Mouse (Mus musculus) lung, postnatal 0 days (tissue): ENCODE data around the gene Dgkz. TPM values are rescaled to one million over a fixed set of nuclear protein-coding genes. Genes with fewer than 3 reads are reported as not detected.

ENCODE experiments used
- ATAC-seq: fragments of 200-750 bp; cut with Nextera tagmentation; 2 replicates; pipeline ENCODE4 v1.8.0; 2017; ENCODE audit warnings: moderate library complexity
- DNase-seq: peaks from one replicate; pipeline ENCODE4 v3.0.0-alpha.2; 2016; ENCODE audit warnings: low spot score
- H3K27ac ChIP-seq: fragments of 300-500 bp; sonication (generic); 2 replicates; pipeline ENCODE4 v1.5.1; 2014; ENCODE audit warnings: antibody characterized with exemption, mild to moderate bottlenecking, low read length, mixed read lengths
- H3K27me3 ChIP-seq: fragments of 300-500 bp; sonication (generic); replicated peaks from 2 replicates; pipeline ENCODE4 v1.6.1; 2014; ENCODE audit warnings: low read length, mixed read lengths; ENCODE audit not compliant: insufficient read depth
- H3K36me3 ChIP-seq: fragments of 300-500 bp; sonication (generic); 2 replicates; pipeline ENCODE4 v1.6.1; 2014; ENCODE audit warnings: low read length, mixed read lengths; ENCODE audit not compliant: insufficient read depth
- H3K4me1 ChIP-seq: fragments of 300-500 bp; sonication (generic); 2 replicates; pipeline ENCODE4 v1.6.1; 2014; ENCODE audit warnings: antibody characterized with exemption, low read depth, low read length, mixed read lengths; ENCODE audit not compliant: insufficient read depth
- H3K4me2 ChIP-seq: fragments of 300-500 bp; sonication (generic); replicated peaks from 2 replicates; pipeline ENCODE4 v1.6.1; 2014; ENCODE audit warnings: low read depth, mild to moderate bottlenecking, low read length, moderate library complexity, mixed read lengths
- H3K4me3 ChIP-seq: fragments of 300-500 bp; sonication (generic); 2 replicates; pipeline ENCODE4 v1.5.1; 2014; ENCODE audit warnings: low read depth, low read length
- H3K9ac ChIP-seq: fragments of 300-500 bp; sonication (generic); replicated peaks from 2 replicates; pipeline ENCODE4 v1.6.1; 2014; ENCODE audit warnings: low read depth, mild to moderate bottlenecking
- H3K9me3 ChIP-seq: fragments of 300-500 bp; sonication (generic); 2 replicates; pipeline ENCODE4 v1.6.1; 2016; ENCODE audit warnings: low read length, mixed read lengths
- CTCF ChIP-seq: IDR thresholded peaks from 2 replicates; pipeline ENCODE4 v1.5.1; 2016; ENCODE audit warnings: antibody characterized with exemption, mild to moderate bottlenecking
- EP300 ChIP-seq: IDR thresholded peaks from 2 replicates; pipeline ENCODE4 v1.6.1; 2016; ENCODE audit warnings: antibody characterized with exemption, mild to moderate bottlenecking, control low read depth
- WGBS: fragments of 180-500 bp; shearing (Covaris S2); extraction: QIAGEN DNeasy Blood & Tissue Kit; methylation state at CpG from one replicate; pipeline ENCODE4 v1.1.7; 2014; 5-methylcytosine and 5-hydroxymethylcytosine counted together
- polyA plus RNA-seq: library from polyadenylated mRNA; unstranded; fragments of >200 nt; fragmentation: Nextera tagmentation; extraction: Ambion mirVana; gene quantifications from 2 replicates; pipeline ENCODE4 v1.2.1, GENCODE M21; 2015

Gene Dgkz
- polyA plus RNA-seq, 1 experiment from 2014 or later = 50.7 TPM

DNA sequence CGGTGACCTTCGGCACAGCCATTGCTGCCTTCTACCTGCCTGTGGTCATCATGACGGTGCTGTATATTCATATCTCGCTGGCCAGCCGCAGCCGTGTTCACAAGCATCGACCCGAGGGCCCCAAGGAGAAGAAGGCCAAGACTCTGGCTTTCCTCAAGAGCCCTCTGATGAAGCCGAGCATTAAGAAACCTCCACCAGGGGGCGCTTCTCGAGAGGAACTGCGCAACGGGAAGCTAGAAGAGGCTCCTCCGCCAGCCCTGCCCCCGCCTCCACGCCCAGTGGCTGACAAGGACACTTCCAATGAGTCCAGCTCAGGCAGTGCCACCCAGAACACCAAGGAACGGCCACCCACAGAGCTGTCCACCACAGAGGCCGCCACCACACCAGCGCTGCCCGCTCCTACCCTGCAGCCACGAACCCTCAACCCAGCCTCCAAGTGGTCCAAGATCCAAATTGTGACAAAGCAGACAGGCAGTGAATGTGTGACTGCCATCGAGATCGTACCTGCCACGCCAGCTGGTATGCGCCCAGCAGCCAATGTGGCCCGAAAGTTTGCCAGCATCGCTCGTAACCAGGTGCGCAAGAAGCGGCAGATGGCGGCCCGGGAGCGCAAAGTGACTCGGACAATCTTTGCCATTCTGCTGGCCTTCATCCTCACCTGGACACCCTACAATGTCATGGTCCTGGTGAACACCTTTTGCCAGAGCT, 47.7 kb downstream of the Dgkz start:
- no peak overlapping the region for H3K27ac ChIP-seq
- H3K9ac ChIP-seq = no peak overlapping the region
- 0 out of 2 replicates have a peak overlapping the region, but pooled peaks have one; percentile 30 for H3K4me2 ChIP-seq
- DNase-seq (peak; percentile 78), ATAC-seq (peak; percentile 19; the same call in 1 of the 2 replicates)
- H3K4me1 ChIP-seq = peaks cover 18% of the 10 kb centered on the region; the same call in 1 of the 2 replicates
- 45% methylated on average over 34 of the region's 34 CpGs for WGBS
- peaks cover 11% of the 10 kb centered on the region; the same call in 1 of the 2 replicates for H3K27me3 ChIP-seq
- H3K9me3 ChIP-seq = no peaks in the 10 kb centered on the region
- no peak overlapping the region for H3K4me3 ChIP-seq
- H3K36me3 ChIP-seq = no peaks in the 10 kb centered on the region
- TF ChIP-seq CTCF (peak; percentile 79), EP300 (no peak)

- Histone ChIP-seq H3K9ac (no peak within 1 kb of the TSS), H3K4me2 (0 out of 2 replicates have a peak within 1 kb of the TSS, but pooled peaks have one; percentile 30), H3K4me3 (no peak within 1 kb of the TSS), H3K9me3 (no peaks in the 10 kb centered on the region), H3K27ac (no peak within 1 kb of the TSS), H3K4me1 (peaks cover 22% of the 10 kb centered on the region), H3K27me3 (peaks cover 21% of the 10 kb centered on the region), H3K36me3 (no peaks in the 10 kb centered on the region)
- ATAC-seq (no peak), DNase-seq (no peak)
- WGBS = 76% methylated on average over 3 of the region's 3 CpGs
- TF ChIP-seq CTCF (no peak), EP300 (no peak)
These were observed 48.7 kb downstream of the Dgkz start, which contains the start of gene Chrm4 for GRCm38 (mm10) chr2:91926949-91927348. Gene Chrm4 (plus strand): TSS chr2:91927249.

- no peak for ATAC-seq
- no peaks in the 10 kb centered on the region for H3K36me3 ChIP-seq
These were observed 50.2 kb downstream of the Dgkz start for GRCm38 (mm10) chr2:91925442-91925841.

DNA sequence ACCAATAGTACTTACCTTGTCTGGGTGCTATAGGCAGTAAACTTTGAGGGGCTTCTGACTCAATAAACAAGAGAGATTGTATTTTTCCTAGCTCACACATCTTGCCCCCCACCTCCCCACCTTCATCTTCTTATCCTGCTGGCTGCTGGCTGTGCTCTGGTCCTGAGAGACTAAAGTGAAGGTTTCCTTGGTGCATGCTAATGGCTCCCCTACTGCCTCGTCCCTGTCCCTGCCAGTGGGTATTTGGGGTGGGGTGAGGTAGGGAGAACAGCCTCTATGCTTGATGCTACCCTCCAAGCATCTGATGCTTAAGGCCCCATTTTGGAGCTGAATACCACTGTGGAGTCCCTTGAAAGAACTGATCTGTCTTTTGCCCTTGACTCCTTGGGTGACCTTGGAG, 50.9 kb downstream of the Dgkz start:
- no peak overlapping the region for H3K9ac ChIP-seq
- no peak overlapping the region for H3K27ac ChIP-seq
- TF ChIP-seq CTCF = no peak
- TF ChIP-seq EP300 = no peak
- peaks cover 36% of the 10 kb centered on the region for H3K27me3 ChIP-seq
- ATAC-seq = no peak
- no peak overlapping the region for H3K4me2 ChIP-seq
- H3K4me1 ChIP-seq = peaks cover 12% of the 10 kb centered on the region
- WGBS = 68% methylated on average over 1 of the region's 1 CpGs
- no peaks in the 10 kb centered on the region for H3K36me3 ChIP-seq
- no peak overlapping the region for H3K4me3 ChIP-seq
- DNase-seq = no peak
- H3K9me3 ChIP-seq = no peaks in the 10 kb centered on the region

More at GRCm38 (mm10) chr2:91925442-91925841, 50.2 kb downstream of the Dgkz start:
- DNase-seq = no peak
- TF ChIP-seq EP300 = no peak
- H3K4me3 ChIP-seq = no peak overlapping the region
- WGBS = 68% methylated on average over 15 of the region's 15 CpGs
- H3K27ac ChIP-seq = no peak overlapping the region
- no peaks in the 10 kb centered on the region for H3K9me3 ChIP-seq
- H3K27me3 ChIP-seq = peaks cover 36% of the 10 kb centered on the region
- H3K4me1 ChIP-seq = peaks cover 15% of the 10 kb centered on the region
- H3K4me2 ChIP-seq = no peak overlapping the region
- no peak overlapping the region for H3K9ac ChIP-seq

DNA sequence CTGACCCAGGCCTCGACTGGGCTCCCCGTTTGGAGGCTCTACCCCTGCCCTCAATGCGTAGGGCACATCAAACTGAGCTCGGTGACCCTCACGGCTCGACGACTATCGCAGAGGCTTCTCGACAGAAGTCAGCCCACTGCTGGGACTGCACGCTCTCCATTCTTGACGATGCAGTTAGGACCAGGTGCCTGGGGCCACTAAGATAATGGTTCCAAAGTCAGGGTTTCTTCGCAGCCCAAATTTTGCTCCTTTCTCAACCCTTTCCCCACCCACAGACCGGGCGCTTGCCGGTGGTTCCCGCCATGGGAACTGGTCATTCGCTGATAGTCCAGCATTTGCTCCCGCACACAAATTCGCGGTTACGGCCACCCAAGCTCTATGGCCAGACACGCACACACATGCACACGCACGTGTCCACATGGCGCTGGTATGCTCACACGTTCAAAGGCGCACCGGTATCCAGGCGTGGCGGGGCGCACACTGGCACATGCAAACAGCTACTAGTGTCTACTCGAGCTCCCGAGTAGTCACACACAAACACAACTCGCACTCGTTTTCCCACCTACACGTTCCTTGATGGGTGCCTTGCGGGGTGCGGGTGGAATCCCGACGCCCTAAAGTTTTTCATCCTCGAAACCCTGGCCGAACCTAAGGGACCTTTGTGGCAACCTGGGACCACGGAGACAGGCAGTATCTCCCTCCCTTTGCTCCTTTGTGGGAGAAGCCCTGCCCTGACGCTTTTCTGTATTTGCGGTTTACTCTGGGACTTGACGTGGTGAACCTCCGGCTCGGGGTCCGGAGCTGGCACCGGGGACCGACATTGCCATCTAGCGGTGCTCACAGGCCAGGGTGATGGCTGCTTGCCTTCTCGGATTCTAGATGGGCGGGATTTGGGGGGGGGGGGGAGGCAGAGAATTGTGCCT, 52.0 kb downstream of the Dgkz start:
- ATAC-seq = peak; percentile 50
- no peak overlapping the region for H3K9ac ChIP-seq
- peak overlapping the region; percentile 50 for H3K4me2 ChIP-seq
- no peaks in the 10 kb centered on the region; the same call in 1 of the 2 replicates for H3K36me3 ChIP-seq
- H3K4me1 ChIP-seq = peaks cover 12% of the 10 kb centered on the region
- peak overlapping the region; percentile 43 for H3K4me3 ChIP-seq
- TF ChIP-seq EP300 = no peak
- peak; percentile 81 for TF ChIP-seq CTCF
- peak; percentile 78 for DNase-seq
- peaks cover 36% of the 10 kb centered on the region for H3K27me3 ChIP-seq
- WGBS = 4% methylated on average over 54 of the region's 54 CpGs
- no peak overlapping the region for H3K27ac ChIP-seq
- no peaks in the 10 kb centered on the region for H3K9me3 ChIP-seq
